Mouse (Mus musculus): ENCODE measurements around the gene Agap2. TPM values are rescaled to one million over a fixed set of nuclear protein-coding genes. Genes with fewer than 3 reads are reported as not detected.

Agap2 gene
- total and polyA plus RNA-seq, 3 experiments: 24.8 to 43.5 (median 26.1) TPM

- TF ChIP-seq GABPA (IDR thresholded peaks at IDR 0.05; ENCODE audit: insufficient replicate concordance, low read depth, low read length) (no peak; the same call in 1 of the 2 replicates), IRF4 (IDR thresholded peaks at IDR 0.05; ENCODE audit: low read depth, low read length) (no peak), CHD2 (IDR thresholded peaks at IDR 0.05; ENCODE audit: low read length) (peak; percentile 97), MEF2A (IDR thresholded peaks at IDR 0.05; ENCODE audit: borderline replicate concordance, low read depth, low read length) (no peak), MAX (IDR thresholded peaks at IDR 0.05; ENCODE audit: low read length) (no peak), ZMIZ1 (IDR thresholded peaks at IDR 0.05; ENCODE audit: low read depth, low read length) (no peak), ETS1 (conservative IDR thresholded peaks at IDR 0.05; ENCODE audit: low read depth, low read length) (no peak), CHD1 (IDR thresholded peaks at IDR 0.05; ENCODE audit: low read depth, low read length) (no peak), JUN (IDR thresholded peaks at IDR 0.05; ENCODE audit: insufficient read depth, low read depth, low read length) (no peak)
Measured at GRCm38 (mm10) chr10:127121066-127121477, 46.0 kb downstream of the Agap2 start, which contains the start of gene Os9 (continued).

DNA sequence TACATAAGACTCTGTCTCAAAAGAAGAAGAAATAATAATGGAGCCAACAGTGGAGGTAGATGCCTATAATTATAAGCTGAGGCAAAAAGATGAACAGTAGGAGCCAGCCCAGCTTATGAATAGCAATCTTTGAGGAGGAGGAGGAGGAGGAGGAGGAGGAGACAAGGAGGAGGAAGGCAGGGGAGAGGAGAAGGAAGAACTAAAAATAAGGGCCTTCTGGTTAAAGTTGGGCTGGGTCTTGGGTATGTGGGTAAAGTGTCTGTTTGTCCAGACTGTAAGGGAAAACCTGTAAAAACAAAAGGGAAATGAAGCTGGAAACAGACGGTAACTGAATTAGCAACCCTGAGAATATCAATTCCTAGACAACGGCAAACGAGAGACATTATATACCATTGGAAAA is 46.9 kb downstream of the Agap2 start:
- Histone ChIP-seq H3K9ac (ENCODE audit: insufficient read depth, low read depth) (no peak overlapping the region), H3K4me3 (replicated peaks in 1 of 3; ENCODE audit: low read depth in 2 of 3, low read length in 2 of 3, poor library complexity in 1 of 3) (no peak overlapping the region), H3K79me2 (replicated peaks; ENCODE audit: control insufficient read depth, extremely low read depth, insufficient read depth, poor library complexity, severe bottlenecking) (peaks cover 7% of the 10 kb centered on the region; the same call in 1 of the 2 replicates), H3K4me1 (ENCODE audit: control insufficient read depth in 1 of 2, insufficient read depth in 2 of 2) (peaks cover 7 to 43% of the 10 kb centered on the region in 2 experiments), H3K9me3 (replicated peaks; ENCODE audit: low read length) (no peaks in the 10 kb centered on the region), H3K4me2 (ENCODE audit: insufficient read depth, low read depth, poor library complexity, severe bottlenecking) (peak overlapping the region; percentile 51), H3K27ac (ENCODE audit: insufficient read depth, low read depth) (0 out of 2 replicates have a peak overlapping the region, but pooled peaks have one; percentile 13), H3K27me3 (replicated peaks) (no peaks in the 10 kb centered on the region), H3K36me3 (replicated peaks in 1 of 2; ENCODE audit: control insufficient read depth in 1 of 2, insufficient read depth in 1 of 2, low read length in 1 of 2) (peaks cover 23 to 29% of the 10 kb centered on the region in 2 experiments)
- dilution Hi-C loops (cut with MboI; ENCODE audit: extremely low pct_ligation_motif_present, extremely low pct_unique_long_range_greater_than_20kb, low sequenced_read_pairs): no loop called here
- in situ Hi-C loops (cut with MboI; ENCODE audit: low pct_ligation_motif_present, low pct_unique_long_range_greater_than_20kb, low sequenced_read_pairs): no loop called here
- no peak for TF ChIP-seq ZMIZ1 (IDR thresholded peaks at IDR 0.05; ENCODE audit: low read depth, low read length)
- no peak for DNase-seq (ENCODE audit: extremely low read depth)

DNA sequence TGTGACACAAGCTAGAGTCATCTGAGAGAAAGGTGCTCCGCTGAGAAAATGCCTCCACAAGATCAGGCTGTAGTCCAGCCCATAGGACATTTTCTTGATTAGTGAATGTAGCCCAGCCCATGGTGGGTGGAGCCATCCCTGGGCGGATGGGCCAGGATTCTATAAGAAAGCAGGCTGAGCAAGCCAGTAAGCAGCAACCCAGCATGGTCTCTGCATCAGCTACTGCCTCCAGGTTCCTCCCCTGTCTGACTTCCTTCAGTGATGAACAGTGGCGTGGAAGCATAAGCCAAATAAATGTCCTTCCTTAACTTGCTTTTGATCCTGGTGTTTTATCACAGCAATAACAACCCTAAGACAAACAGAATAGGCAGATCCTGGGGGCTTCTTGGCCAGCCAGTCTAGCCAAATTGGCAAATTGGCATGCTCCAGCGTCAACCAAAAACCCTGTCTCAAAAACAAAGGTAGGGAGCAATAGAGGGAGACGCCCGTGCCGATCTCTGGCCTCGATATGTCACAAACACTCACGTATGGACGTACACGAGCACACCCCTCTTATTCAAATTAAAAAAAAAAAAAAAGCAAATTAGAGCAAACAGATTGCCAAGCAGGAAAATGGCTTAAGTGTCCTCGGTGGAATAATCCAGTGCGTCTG is 47.8 kb downstream of the Agap2 start:
- H3K27ac ChIP-seq (ENCODE audit: insufficient read depth, low read depth): no peak overlapping the region; the same call in 1 of the 2 replicates
- 0 out of 2 replicates have a peak overlapping the region, but pooled peaks have one; percentile 24 for H3K9ac ChIP-seq (ENCODE audit: insufficient read depth, low read depth)

More for the DNA sequence above, 47.8 kb downstream of the Agap2 start:
- DNase-seq (ENCODE audit: extremely low read depth): peak; percentile 34
- dilution Hi-C loops (cut with MboI; ENCODE audit: extremely low pct_ligation_motif_present, extremely low pct_unique_long_range_greater_than_20kb, low sequenced_read_pairs): no loop called here
- Histone ChIP-seq H3K4me2 (ENCODE audit: insufficient read depth, low read depth, poor library complexity, severe bottlenecking) (peak overlapping the region; percentile 51), H3K27me3 (replicated peaks) (no peaks in the 10 kb centered on the region), H3K79me2 (replicated peaks; ENCODE audit: control insufficient read depth, extremely low read depth, insufficient read depth, poor library complexity, severe bottlenecking) (peaks cover 7% of the 10 kb centered on the region; the same call in 1 of the 2 replicates), H3K9me3 (replicated peaks; ENCODE audit: low read length) (no peaks in the 10 kb centered on the region), H3K4me3 (replicated peaks in 1 of 3; ENCODE audit: low read depth in 2 of 3, low read length in 2 of 3, poor library complexity in 1 of 3) (peak overlapping the region in 1 of 3 experiments; percentile 17), H3K4me1 (ENCODE audit: control insufficient read depth in 1 of 2, insufficient read depth in 2 of 2) (peaks cover 7 to 43% of the 10 kb centered on the region in 2 experiments), H3K36me3 (replicated peaks in 1 of 2; ENCODE audit: control insufficient read depth in 1 of 2, insufficient read depth in 1 of 2, low read length in 1 of 2) (peaks cover 16 to 20% of the 10 kb centered on the region in 2 experiments)
- TF ChIP-seq TBP (conservative IDR thresholded peaks at IDR 0.05; ENCODE audit: low read depth, low read length): 0 out of 2 replicates have a peak, but pooled peaks have one; percentile 40
- no peak for TF ChIP-seq KAT2A (IDR thresholded peaks at IDR 0.05; ENCODE audit: insufficient replicate concordance, low read length)
- in situ Hi-C loops (cut with MboI; ENCODE audit: low pct_ligation_motif_present, low pct_unique_long_range_greater_than_20kb, low sequenced_read_pairs): no loop called here

Data from CH12.LX (cell line).